Mouse (Mus musculus) kidney, adult 2 months (tissue): Measurements from ENCODE around the gene Rabgef1.

Source experiments
- CTCF ChIP-seq: fragments of 200-500 bp; conservative IDR thresholded peaks from 2 replicates; pipeline ENCODE4 v1.5.1; 2011; ENCODE audit warnings: low read depth, mild to moderate bottlenecking, control low read depth, low read length, moderate library complexity, mixed read lengths; ENCODE audit not compliant: insufficient read depth, insufficient read length
- POLR2A ChIP-seq: fragments of 200-500 bp; IDR thresholded peaks from one replicate; pipeline ENCODE4 v1.6.1; 2011; ENCODE audit warnings: low read depth, low read length, control low read depth

DNA sequence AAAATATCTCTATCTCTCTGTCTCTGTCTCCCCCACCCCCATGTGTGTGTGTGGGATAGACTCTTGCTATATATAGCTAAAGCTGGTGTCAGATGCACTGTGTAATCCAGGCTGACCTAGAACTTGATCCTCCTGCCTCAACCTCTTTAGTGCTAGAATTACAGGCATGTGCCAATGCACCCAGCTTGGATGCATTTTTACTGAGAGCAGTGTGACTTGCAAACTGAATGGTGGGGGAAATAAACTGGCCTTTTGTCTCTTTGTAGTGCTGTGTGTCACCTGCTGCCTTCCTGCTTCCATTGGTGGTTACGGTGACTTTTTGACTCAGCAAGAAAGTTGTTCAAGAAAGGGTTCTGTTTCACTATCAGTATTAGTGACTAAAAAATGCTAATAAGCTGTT lies 24.7 kb downstream of the Rabgef1 start:
- TF ChIP-seq CTCF (no peak), POLR2A (no peak)
